Mouse (Mus musculus) heart, adult 2 months (tissue): ENCODE measurements at regions not wholly inside any gene's neighbourhood (a gene's known extent, or its start where the extent isn't known, plus 50 kb on each side); places are given as distances from the start of the nearest gene placed in this dataset.

ENCODE experiments used
- DNase-seq, 2 experiments: peaks; one replicate each; pipeline ENCODE4 v3.0.0; 2021
- H3K27ac ChIP-seq: fragments of 200-600 bp; 2 replicates; pipeline ENCODE4 v1.8.1; 2022
- H3K27me3 ChIP-seq: fragments of 200-500 bp; 2 replicates; pipeline ENCODE4 v1.6.1; 2012; ENCODE audit warnings: mild to moderate bottlenecking, low read length, inconsistent platforms, mixed read lengths; ENCODE audit not compliant: control insufficient read depth, insufficient read depth
- H3K36me3 ChIP-seq: fragments of 200-500 bp; 2 replicates; pipeline ENCODE4 v1.6.1; 2012; ENCODE audit warnings: low read length, inconsistent platforms; ENCODE audit not compliant: control insufficient read depth, insufficient read depth
- H3K4me1 ChIP-seq: fragments of 200-500 bp; 2 replicates; pipeline ENCODE4 v1.6.1; 2011; ENCODE audit warnings: low read length; ENCODE audit not compliant: control insufficient read depth, insufficient read depth
- H3K4me3 ChIP-seq: fragments of 200-600 bp; 2 replicates; pipeline ENCODE4 v1.8.1; 2022
- H3K79me2 ChIP-seq: fragments of 200-500 bp; replicated peaks from 2 replicates; pipeline ENCODE4 v1.6.1; 2012; ENCODE audit warnings: mild to moderate bottlenecking, inconsistent platforms, low read length, moderate library complexity, mixed read lengths; ENCODE audit not compliant: control insufficient read depth, insufficient read depth
- H3K9ac ChIP-seq: fragments of 200-500 bp; 2 replicates; pipeline ENCODE4 v1.6.1; 2012; ENCODE audit warnings: low read depth, mild to moderate bottlenecking, control low read depth, inconsistent platforms, low read length, mixed read lengths
- CTCF ChIP-seq: fragments of 200-600 bp; IDR thresholded peaks from 2 replicates; pipeline ENCODE4 v1.8.1; 2022; ENCODE audit warnings: antibody characterized with exemption, mild to moderate bottlenecking, moderate library complexity
- EP300 ChIP-seq: fragments of 200-500 bp; IDR thresholded peaks from 2 replicates; pipeline ENCODE4 v1.6.1; 2011; ENCODE audit warnings: low read depth, low read length, control low read depth; ENCODE audit not compliant: insufficient read depth
- POLR2A ChIP-seq: fragments of 200-500 bp; IDR thresholded peaks from 2 replicates; pipeline ENCODE4 v1.6.1; 2011; ENCODE audit warnings: mild to moderate bottlenecking, low read depth, low read length, control low read depth; ENCODE audit not compliant: insufficient read depth
- WGBS: fragments of 180-500 bp; shearing (Covaris S2); methylation state at CpG from one replicate; pipeline ENCODE4 v1.1.7; 2018; 5-methylcytosine and 5-hydroxymethylcytosine counted together
- intact Hi-C: fragments of 180-260 bp; cut with DNase I; formaldehyde crosslinking; loops from one replicate; pipeline ENCODE4 v1.15.1; 2025

DNA sequence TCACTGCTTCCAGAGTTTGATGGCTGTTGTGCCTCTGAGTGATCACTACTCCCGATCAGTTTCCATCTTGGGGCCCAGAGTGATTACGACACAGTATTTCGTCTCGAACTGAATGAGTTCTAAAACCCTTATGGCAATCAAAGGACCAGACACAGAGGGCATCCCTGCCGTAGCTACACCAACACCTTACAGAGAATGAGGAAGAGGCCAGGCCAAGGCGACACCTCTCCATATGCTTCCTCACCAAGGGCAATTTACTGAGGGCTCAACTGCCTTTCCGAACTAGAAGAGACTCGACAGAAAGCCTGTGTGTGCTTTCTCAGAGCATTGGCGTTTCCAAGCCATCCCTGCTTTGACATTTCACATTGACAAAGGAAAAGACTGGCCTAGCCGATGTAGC lies 289.8 kb upstream of the G2e3 start:
- Histone ChIP-seq H3K79me2 (no peaks in the 10 kb centered on the region), H3K27ac (no peak overlapping the region), H3K27me3 (no peaks in the 10 kb centered on the region), H3K4me1 (no peaks in the 10 kb centered on the region), H3K4me3 (no peak overlapping the region), H3K36me3 (no peaks in the 10 kb centered on the region), H3K9ac (no peak overlapping the region)
- TF ChIP-seq CTCF (no peak), POLR2A (no peak), EP300 (no peak)
- intact Hi-C loops: no loop called here
- WGBS: 62% methylated on average over 10 of the region's 10 CpGs
- no peak for DNase-seq

GRCm38 (mm10) chr12:51047116-51047515 lies 300.7 kb upstream of the G2e3 start:
- Histone ChIP-seq H3K9ac (no peak overlapping the region), H3K4me3 (no peak overlapping the region), H3K4me1 (no peaks in the 10 kb centered on the region), H3K36me3 (no peaks in the 10 kb centered on the region), H3K27me3 (no peaks in the 10 kb centered on the region), H3K27ac (no peak overlapping the region), H3K79me2 (no peaks in the 10 kb centered on the region)
- TF ChIP-seq POLR2A (no peak), EP300 (no peak), CTCF (no peak)
- DNase-seq: no peak
- WGBS: 74% methylated on average over 7 of the region's 7 CpGs
- intact Hi-C loops: no loop called here

GRCm38 (mm10) chr12:51045437-51045836 lies 302.4 kb upstream of the G2e3 start:
- DNase-seq: no peak
- WGBS: 34% methylated on average over 9 of the region's 9 CpGs
- TF ChIP-seq EP300 (no peak), POLR2A (no peak), CTCF (no peak)
- Histone ChIP-seq H3K36me3 (no peaks in the 10 kb centered on the region), H3K4me3 (no peak overlapping the region), H3K79me2 (no peaks in the 10 kb centered on the region), H3K27me3 (no peaks in the 10 kb centered on the region), H3K27ac (no peak overlapping the region), H3K9ac (no peak overlapping the region), H3K4me1 (no peaks in the 10 kb centered on the region)
- intact Hi-C loops: no loop called here

GRCm38 (mm10) chr12:51045020-51045419 lies 302.8 kb upstream of the G2e3 start:
- Histone ChIP-seq H3K27ac (no peak overlapping the region), H3K79me2 (no peaks in the 10 kb centered on the region), H3K27me3 (no peaks in the 10 kb centered on the region), H3K4me1 (no peaks in the 10 kb centered on the region), H3K36me3 (no peaks in the 10 kb centered on the region), H3K4me3 (no peak overlapping the region), H3K9ac (no peak overlapping the region)
- 9% methylated on average over 1 of the region's 1 CpGs for WGBS
- TF ChIP-seq EP300 (no peak), CTCF (no peak), POLR2A (no peak)
- DNase-seq: no peak
- intact Hi-C loops: no loop called here

GRCm38 (mm10) chr12:51032193-51032592 lies 315.7 kb upstream of the G2e3 start:
- H3K27me3 ChIP-seq: no peaks in the 10 kb centered on the region
- no peak overlapping the region for H3K9ac ChIP-seq
- no peaks in the 10 kb centered on the region for H3K36me3 ChIP-seq
- no peaks in the 10 kb centered on the region for H3K4me1 ChIP-seq
- WGBS: 81% methylated on average over 2 of the region's 2 CpGs
- DNase-seq: no peak
- no peak overlapping the region for H3K27ac ChIP-seq
- no peak for TF ChIP-seq CTCF
- TF ChIP-seq POLR2A: no peak
- no peak for TF ChIP-seq EP300
- no peak overlapping the region for H3K4me3 ChIP-seq
- intact Hi-C loops: no loop called here
- H3K79me2 ChIP-seq: no peaks in the 10 kb centered on the region

GRCm38 (mm10) chr12:51028601-51029174 lies 319.2 kb upstream of the G2e3 start:
- Histone ChIP-seq H3K27ac (no peak overlapping the region), H3K9ac (no peak overlapping the region), H3K79me2 (no peaks in the 10 kb centered on the region), H3K36me3 (no peaks in the 10 kb centered on the region), H3K4me3 (no peak overlapping the region), H3K4me1 (no peaks in the 10 kb centered on the region), H3K27me3 (no peaks in the 10 kb centered on the region)
- WGBS: 51% methylated on average over 10 of the region's 10 CpGs
- no peak for DNase-seq
- TF ChIP-seq CTCF (no peak), POLR2A (no peak), EP300 (no peak)
- intact Hi-C loops: no loop called here

GRCm38 (mm10) chr12:51026046-51026445 lies 321.8 kb upstream of the G2e3 start:
- H3K4me3 ChIP-seq: no peak overlapping the region
- H3K27ac ChIP-seq: no peak overlapping the region
- H3K4me1 ChIP-seq: no peaks in the 10 kb centered on the region
- no peak overlapping the region for H3K9ac ChIP-seq
- TF ChIP-seq CTCF (no peak), POLR2A (no peak), EP300 (no peak)
- intact Hi-C loops: no loop called here
- H3K27me3 ChIP-seq: no peaks in the 10 kb centered on the region
- 41% methylated on average over 5 of the region's 5 CpGs for WGBS
- DNase-seq: no peak
- no peaks in the 10 kb centered on the region for H3K79me2 ChIP-seq
- no peaks in the 10 kb centered on the region for H3K36me3 ChIP-seq
